Mouse (Mus musculus) limb, embryonic 12.5 days (tissue): ENCODE data around the gene Mrps11. TPM values are rescaled to one million over a fixed set of nuclear protein-coding genes. Genes with fewer than 3 reads are reported as not detected.
A peak's percentile ranks its signal among the peaks of the same experiment; 100 is the strongest.

Experiments used
- ATAC-seq: fragments of 200-750 bp; cut with Nextera tagmentation; 2 replicates; pipeline ENCODE4 v1.8.0; 2017; ENCODE audit warnings: low read depth, moderate TSS enrichment; ENCODE audit not compliant: insufficient number of reproducible peaks, insufficient read depth, low FRiP score, low TSS enrichment
- H3K27ac ChIP-seq: fragments of 300-500 bp; sonication (generic); 2 replicates; pipeline ENCODE4 v1.5.1; 2016; ENCODE audit warnings: mild to moderate bottlenecking, moderate library complexity
- H3K27me3 ChIP-seq: fragments of 300-500 bp; sonication (generic); 2 replicates; pipeline ENCODE4 v1.6.1; 2016; ENCODE audit warnings: mild to moderate bottlenecking, moderate library complexity
- H3K36me3 ChIP-seq: fragments of 300-500 bp; sonication (generic); 2 replicates; pipeline ENCODE4 v1.6.1; 2016; ENCODE audit warnings: mild to moderate bottlenecking, moderate library complexity
- H3K4me1 ChIP-seq: fragments of 300-500 bp; sonication (generic); replicated peaks from 2 replicates; pipeline ENCODE4 v1.6.1; 2016
- H3K4me2 ChIP-seq: fragments of 300-500 bp; sonication (generic); 2 replicates; pipeline ENCODE4 v1.6.1; 2016; ENCODE audit warnings: mild to moderate bottlenecking, moderate library complexity
- H3K4me3 ChIP-seq: fragments of 300-500 bp; sonication (generic); replicated peaks from 2 replicates; pipeline ENCODE4 v1.5.1; 2016; ENCODE audit warnings: mild to moderate bottlenecking
- H3K9ac ChIP-seq: fragments of 300-500 bp; sonication (generic); replicated peaks from 2 replicates; pipeline ENCODE4 v1.6.1; 2016; ENCODE audit warnings: mild to moderate bottlenecking, moderate library complexity
- H3K9me3 ChIP-seq: fragments of 300-500 bp; sonication (generic); 2 replicates; pipeline ENCODE4 v1.6.1; 2016; ENCODE audit warnings: mild to moderate bottlenecking, moderate library complexity
- WGBS: fragments of 180-500 bp; shearing (Covaris S2); methylation state at CpG from one replicate; pipeline ENCODE4 v1.1.7; 2016; 5-methylcytosine and 5-hydroxymethylcytosine counted together
- polyA plus RNA-seq: library from polyadenylated mRNA; unstranded; fragments of >200 nt; fragmentation: Nextera tagmentation; extraction: Ambion mirVana; gene quantifications from 2 replicates; pipeline ENCODE4 v1.2.1, GENCODE M21; 2016

Mrps11 gene
- polyA plus RNA-seq = 77.5 and 84.1 TPM in 2 replicates

DNA sequence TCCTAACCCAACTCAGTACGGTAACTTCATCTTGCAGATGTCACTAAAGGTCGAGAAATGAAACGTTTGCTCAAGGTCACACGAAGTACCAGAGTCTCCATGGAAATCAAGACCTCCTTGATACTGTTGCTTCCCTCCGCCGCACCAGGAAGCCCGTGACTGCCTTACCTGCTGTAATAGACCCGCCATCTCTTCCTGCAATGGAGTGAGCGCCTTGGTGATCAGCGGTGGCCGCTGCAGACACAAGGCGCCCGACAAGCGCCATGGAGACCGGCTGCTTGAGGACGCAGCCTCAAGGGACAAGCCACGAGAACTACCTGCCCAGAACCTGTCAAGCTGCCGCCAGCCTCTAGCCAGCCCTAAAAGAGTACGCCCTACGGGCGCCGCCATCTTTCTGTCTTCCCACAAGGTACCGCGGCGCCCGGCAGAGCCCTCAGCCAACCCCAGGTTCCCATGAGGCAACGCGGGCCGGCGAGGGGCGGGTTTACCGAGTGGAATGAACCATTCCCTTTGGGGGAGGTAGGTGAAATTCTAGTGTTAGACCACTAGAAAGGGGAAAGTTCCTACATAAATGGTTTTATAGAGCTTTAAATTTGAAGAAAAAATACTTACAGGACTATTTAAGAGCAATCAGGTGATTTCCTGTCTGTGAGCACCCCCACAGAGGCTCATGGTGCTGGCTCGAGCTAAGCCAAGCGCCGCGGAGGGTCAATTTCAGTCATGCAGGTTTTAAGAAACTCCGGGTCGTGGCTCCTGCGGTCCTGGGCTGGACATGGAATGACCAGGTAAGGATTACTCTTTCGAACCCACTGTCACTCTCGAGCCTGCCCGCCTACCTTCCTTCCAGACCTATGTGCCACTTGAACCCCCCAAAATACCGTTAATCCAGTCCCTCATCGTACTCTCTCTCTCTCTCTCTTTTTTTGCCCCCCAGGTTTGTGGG, at the start of gene Mrps11, which contains the start of gene Mrpl46:
Gene Mrps11 (plus strand): TSS at position 481 of the 943 bp plus-strand sequence.
Gene Mrpl46 (minus strand): TSS at position 893 of the 943 bp plus-strand sequence.
- WGBS = under 1% methylated on average over 44 of the region's 44 CpGs
- Histone ChIP-seq H3K4me2 (peak within 1 kb of the TSS; percentile 67), H3K9me3 (no peaks in the 10 kb centered on the region), H3K27me3 (no peaks in the 10 kb centered on the region), H3K36me3 (peaks cover 44% of the 10 kb centered on the region), H3K4me3 (peak within 1 kb of the TSS; percentile 89), H3K9ac (peak within 1 kb of the TSS; percentile 85), H3K4me1 (peaks cover 16% of the 10 kb centered on the region; the same call in 1 of the 2 replicates), H3K27ac (peak within 1 kb of the TSS; percentile 53; the same call in 1 of the 2 replicates)
- ATAC-seq = peak; percentile 98

GRCm38 (mm10) chr7:78737196-78737595, 45.7 kb upstream of the Mrps11 start:
- WGBS = 91% methylated on average over 6 of the region's 6 CpGs
- H3K4me2 ChIP-seq = no peak overlapping the region

DNA sequence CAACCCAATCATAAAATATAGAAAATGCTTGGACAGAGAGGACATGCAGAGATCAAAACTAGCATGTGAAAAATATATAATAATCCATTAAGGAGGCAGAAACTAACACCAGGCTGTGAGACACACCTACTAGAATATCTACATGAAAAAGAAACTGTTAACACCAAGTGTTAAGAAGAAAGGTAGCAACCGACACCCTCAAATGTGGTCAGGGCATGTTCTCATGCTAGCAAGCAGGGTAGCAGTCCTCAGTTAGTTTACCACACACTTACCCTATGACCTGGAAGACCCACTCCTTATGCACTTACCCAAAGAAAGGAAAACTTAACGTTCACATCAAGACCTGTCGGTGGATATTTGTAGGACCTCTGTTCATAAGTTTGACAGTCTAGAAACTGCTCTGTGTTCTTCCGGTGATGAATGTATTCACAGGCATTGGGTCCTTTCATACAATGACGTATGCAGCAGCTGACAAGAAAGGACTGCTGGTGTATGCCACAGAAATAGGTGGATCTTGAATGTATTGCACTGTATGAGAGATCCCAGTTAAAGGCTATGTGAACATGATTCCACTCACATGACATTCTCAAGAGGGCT, 45.2 kb upstream of the Mrps11 start, which contains the start of gene Ntrk3:
Gene Ntrk3 (minus strand): TSS at position 399 of the 597 bp plus-strand sequence.
- ATAC-seq = no peak
- WGBS = 87% methylated on average over 5 of the region's 5 CpGs
- no peaks in the 10 kb centered on the region for H3K36me3 ChIP-seq
- H3K4me1 ChIP-seq = no peaks in the 10 kb centered on the region
- H3K9me3 ChIP-seq = no peaks in the 10 kb centered on the region
- H3K4me3 ChIP-seq = no peak within 1 kb of the TSS
- no peaks in the 10 kb centered on the region for H3K27me3 ChIP-seq
- H3K27ac ChIP-seq = no peak within 1 kb of the TSS
- no peak within 1 kb of the TSS for H3K4me2 ChIP-seq
- H3K9ac ChIP-seq = no peak within 1 kb of the TSS

More at GRCm38 (mm10) chr7:78737196-78737595, 45.7 kb upstream of the Mrps11 start:
- H3K4me1 ChIP-seq = no peaks in the 10 kb centered on the region
- H3K9ac ChIP-seq = no peak overlapping the region
- no peaks in the 10 kb centered on the region for H3K36me3 ChIP-seq
- H3K27me3 ChIP-seq = no peaks in the 10 kb centered on the region
- no peak overlapping the region for H3K27ac ChIP-seq
- no peak for ATAC-seq
- no peak overlapping the region for H3K4me3 ChIP-seq
- H3K9me3 ChIP-seq = no peaks in the 10 kb centered on the region

DNA sequence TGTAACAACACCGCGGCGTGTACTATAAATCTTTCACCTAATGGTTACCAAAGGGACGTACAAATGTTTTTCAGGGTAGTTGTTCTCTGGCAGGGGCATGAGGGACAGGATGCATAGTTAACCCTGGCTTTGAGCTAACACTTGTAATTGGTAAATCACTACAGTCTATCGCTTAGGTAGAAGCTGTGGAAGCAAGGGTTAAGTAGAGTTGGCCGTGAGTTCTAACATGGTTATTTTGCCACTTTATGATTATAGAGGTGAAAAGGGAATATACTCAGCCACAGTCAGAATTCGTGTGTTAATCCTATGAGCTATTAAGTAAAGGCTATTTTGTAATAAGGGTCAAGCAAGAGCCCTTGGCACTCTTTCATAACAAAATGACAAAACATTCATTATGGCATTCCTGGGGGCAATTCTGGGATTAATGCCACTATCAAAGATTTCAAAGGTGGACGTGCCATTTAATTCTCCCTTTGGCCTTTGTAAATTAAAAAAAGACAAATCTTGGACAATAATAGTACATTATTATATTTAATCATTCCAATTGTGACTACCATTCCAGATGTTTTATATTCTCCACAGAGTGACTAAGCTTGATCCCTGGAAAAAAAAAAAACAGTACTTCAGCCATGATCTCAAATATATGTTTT, 43.4 kb upstream of the Mrps11 start:
- H3K27me3 ChIP-seq = peaks cover 3% of the 10 kb centered on the region; the same call in 1 of the 2 replicates
- no peak for ATAC-seq
- no peak overlapping the region for H3K4me2 ChIP-seq
- H3K4me3 ChIP-seq = no peak overlapping the region
- H3K36me3 ChIP-seq = no peaks in the 10 kb centered on the region
- WGBS = 77% methylated on average over 8 of the region's 8 CpGs
- no peaks in the 10 kb centered on the region for H3K4me1 ChIP-seq
- no peak overlapping the region for H3K9ac ChIP-seq
- H3K27ac ChIP-seq = no peak overlapping the region
- no peaks in the 10 kb centered on the region for H3K9me3 ChIP-seq

GRCm38 (mm10) chr7:78743731-78744385, 39.1 kb upstream of the Mrps11 start:
- H3K4me1 ChIP-seq = no peaks in the 10 kb centered on the region
- ATAC-seq = no peak
- peaks cover 3% of the 10 kb centered on the region; the same call in 1 of the 2 replicates for H3K27me3 ChIP-seq
- H3K9ac ChIP-seq = no peak overlapping the region
- no peak overlapping the region for H3K4me2 ChIP-seq
- 83% methylated on average over 5 of the region's 5 CpGs for WGBS
- H3K9me3 ChIP-seq = no peaks in the 10 kb centered on the region
- H3K4me3 ChIP-seq = no peak overlapping the region
- no peak overlapping the region for H3K27ac ChIP-seq
- H3K36me3 ChIP-seq = no peaks in the 10 kb centered on the region

- no peaks in the 10 kb centered on the region for H3K27me3 ChIP-seq
- H3K27ac ChIP-seq = no peak overlapping the region
- 89% methylated on average over 4 of the region's 4 CpGs for WGBS
- H3K4me2 ChIP-seq = no peak overlapping the region
- no peak overlapping the region for H3K9ac ChIP-seq
- no peak overlapping the region for H3K4me3 ChIP-seq
- H3K9me3 ChIP-seq = no peaks in the 10 kb centered on the region
- H3K4me1 ChIP-seq = no peaks in the 10 kb centered on the region
- ATAC-seq = no peak
- no peaks in the 10 kb centered on the region for H3K36me3 ChIP-seq
These were observed 30.0 kb upstream of the Mrps11 start for GRCm38 (mm10) chr7:78752961-78753360.

DNA sequence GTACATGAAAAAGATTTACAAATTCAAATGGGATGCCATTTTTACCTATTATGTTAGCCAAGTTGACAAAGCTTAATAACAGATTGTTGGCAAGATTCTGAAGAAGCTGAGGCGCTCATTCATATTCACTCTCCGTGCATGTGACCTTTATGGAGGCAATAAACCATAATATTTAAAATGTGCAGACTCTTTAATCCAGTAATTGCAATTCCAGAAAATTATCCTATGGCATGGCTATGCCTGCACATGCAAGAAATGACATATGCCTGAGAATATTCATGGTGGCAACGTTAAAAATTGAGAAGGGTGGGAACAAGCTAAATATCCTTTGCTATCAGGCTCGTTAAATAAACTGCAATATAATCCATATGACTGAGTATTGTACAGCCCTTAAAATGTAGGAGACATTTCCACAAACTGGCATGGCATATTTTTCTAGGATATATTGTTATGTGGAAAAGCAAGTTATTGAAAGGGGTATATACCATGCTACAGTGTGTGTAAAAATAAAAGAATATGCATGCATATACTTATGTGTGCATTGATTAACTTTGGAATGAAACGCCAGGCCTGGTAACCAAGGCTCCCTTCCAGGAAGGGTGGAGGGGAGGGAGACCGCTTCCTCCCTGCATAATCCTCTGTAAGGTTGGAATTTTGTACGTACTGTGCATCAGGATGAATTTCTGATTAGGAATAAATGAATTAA, 29.0 kb upstream of the Mrps11 start:
- no peaks in the 10 kb centered on the region for H3K36me3 ChIP-seq
- H3K27ac ChIP-seq = no peak overlapping the region
- no peak overlapping the region for H3K4me2 ChIP-seq
- H3K4me3 ChIP-seq = no peak overlapping the region
- H3K27me3 ChIP-seq = no peaks in the 10 kb centered on the region
- no peaks in the 10 kb centered on the region for H3K4me1 ChIP-seq
- 82% methylated on average over 7 of the region's 7 CpGs for WGBS
- H3K9ac ChIP-seq = no peak overlapping the region
- ATAC-seq = no peak
- H3K9me3 ChIP-seq = no peaks in the 10 kb centered on the region

- Histone ChIP-seq H3K4me3 (no peak overlapping the region), H3K9me3 (no peaks in the 10 kb centered on the region), H3K36me3 (no peaks in the 10 kb centered on the region), H3K9ac (no peak overlapping the region), H3K27me3 (0 out of 2 replicates have a peak, but pooled peaks cover 3% of the 10 kb centered on the region), H3K27ac (no peak overlapping the region), H3K4me1 (no peaks in the 10 kb centered on the region), H3K4me2 (no peak overlapping the region)
- ATAC-seq = no peak
- WGBS = 61% methylated on average over 8 of the region's 8 CpGs
These were observed 28.4 kb upstream of the Mrps11 start for GRCm38 (mm10) chr7:78754458-78755000.

DNA sequence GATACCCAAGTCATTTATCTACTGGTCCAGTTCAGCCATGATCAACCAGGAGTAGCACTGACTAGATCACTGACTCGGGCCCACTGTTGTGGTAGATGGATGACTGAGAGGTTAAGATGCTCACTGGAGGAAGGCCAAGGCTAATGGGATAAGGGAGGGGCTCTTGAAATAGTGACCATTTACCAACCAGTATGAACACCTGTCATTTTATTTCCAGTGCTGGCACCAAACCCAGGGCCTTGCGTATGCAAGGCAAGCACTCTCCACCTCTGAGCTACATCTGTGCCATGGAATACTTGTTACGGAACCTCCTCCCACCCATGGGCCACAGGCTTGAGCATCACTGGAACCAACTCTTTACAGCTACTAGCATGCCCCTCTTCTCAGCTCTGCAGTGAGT, 19.1 kb upstream of the Mrps11 start:
- no peak overlapping the region for H3K4me3 ChIP-seq
- H3K9me3 ChIP-seq = no peaks in the 10 kb centered on the region
- H3K27me3 ChIP-seq = peaks cover 25% of the 10 kb centered on the region
- no peaks in the 10 kb centered on the region for H3K4me1 ChIP-seq
- no peak for ATAC-seq
- H3K9ac ChIP-seq = no peak overlapping the region
- H3K36me3 ChIP-seq = no peaks in the 10 kb centered on the region
- H3K27ac ChIP-seq = no peak overlapping the region
- H3K4me2 ChIP-seq = no peak overlapping the region
- 89% methylated on average over 3 of the region's 3 CpGs for WGBS

DNA sequence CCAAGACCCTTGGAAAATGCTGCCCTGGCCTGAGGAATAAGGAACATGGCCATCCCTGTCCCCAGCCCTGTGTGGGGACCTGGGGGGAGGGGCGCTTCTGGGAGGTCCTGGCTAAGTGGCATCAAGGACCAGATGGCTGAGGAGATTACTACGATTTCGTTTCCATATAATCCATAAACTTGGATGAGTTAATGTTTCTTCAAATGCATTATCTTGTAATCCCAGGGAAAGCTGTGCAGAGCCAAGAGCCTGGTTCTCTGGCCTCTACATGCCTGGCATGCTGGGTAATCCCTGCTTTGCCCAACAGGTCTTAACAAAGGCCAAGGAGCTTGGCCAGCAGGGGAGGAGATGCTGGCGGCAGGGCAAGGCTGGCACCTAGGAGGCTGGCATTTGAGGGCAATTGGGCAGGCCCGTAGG, 17.7 kb upstream of the Mrps11 start:
- no peak for ATAC-seq
- 70% methylated on average over 5 of the region's 5 CpGs for WGBS
- H3K4me3 ChIP-seq = no peak overlapping the region
- no peaks in the 10 kb centered on the region for H3K4me1 ChIP-seq
- no peak overlapping the region for H3K27ac ChIP-seq
- no peak overlapping the region for H3K4me2 ChIP-seq
- H3K9ac ChIP-seq = no peak overlapping the region
- peaks cover 20% of the 10 kb centered on the region for H3K27me3 ChIP-seq
- no peaks in the 10 kb centered on the region for H3K36me3 ChIP-seq
- H3K9me3 ChIP-seq = no peaks in the 10 kb centered on the region
